Mouse (Mus musculus): ENCODE results near the gene Syp. TPM values are rescaled to one million over a fixed set of nuclear protein-coding genes. Genes with fewer than 3 reads are reported as not detected.
A peak's percentile ranks its signal among the peaks of the same experiment; 100 is the strongest.

Gene Syp
- polyA plus RNA-seq, 1 experiment: 1,108 TPM

GRCm38 (mm10) chrX:7632560-7632959 lies 5.7 kb upstream of the Syp start:
- H3K4me1 ChIP-seq (ENCODE audit: control insufficient read depth, insufficient read depth, low read length): peaks cover 1% of the 10 kb centered on the region; the same call in 1 of the 2 replicates
- TF ChIP-seq CTCF (IDR thresholded peaks at IDR 0.05; ENCODE audit: extremely low read depth, insufficient read depth, low read length) (no peak), POLR2A (IDR thresholded peaks at IDR 0.05; ENCODE audit: extremely low read depth, insufficient read depth, low read length) (no peak)
- H3K4me3 ChIP-seq (ENCODE audit: insufficient read depth, low read length): no peak overlapping the region
- H3K27ac ChIP-seq (ENCODE audit: insufficient read depth, low read length): no peak overlapping the region

- TF ChIP-seq CTCF (IDR thresholded peaks at IDR 0.05; ENCODE audit: extremely low read depth, insufficient read depth, low read length) (no peak), POLR2A (IDR thresholded peaks at IDR 0.05; ENCODE audit: extremely low read depth, insufficient read depth, low read length) (no peak)
- Histone ChIP-seq H3K4me3 (ENCODE audit: insufficient read depth, low read length) (no peak overlapping the region), H3K27ac (ENCODE audit: insufficient read depth, low read length) (peak overlapping the region; percentile 78), H3K4me1 (ENCODE audit: control insufficient read depth, insufficient read depth, low read length) (peaks cover 1% of the 10 kb centered on the region; the same call in 1 of the 2 replicates)
Measured at GRCm38 (mm10) chrX:7635101-7635500, 3.2 kb upstream of the Syp start.

- Histone ChIP-seq H3K4me1 (ENCODE audit: control insufficient read depth, insufficient read depth, low read length) (peaks cover 7% of the 10 kb centered on the region), H3K4me3 (ENCODE audit: insufficient read depth, low read length) (peak overlapping the region; percentile 92), H3K27ac (ENCODE audit: insufficient read depth, low read length) (peak overlapping the region; percentile 93)
- TF ChIP-seq POLR2A (IDR thresholded peaks at IDR 0.05; ENCODE audit: extremely low read depth, insufficient read depth, low read length) (no peak), CTCF (IDR thresholded peaks at IDR 0.05; ENCODE audit: extremely low read depth, insufficient read depth, low read length) (no peak)
Measured at GRCm38 (mm10) chrX:7639536-7640325, 1.5 kb downstream of the Syp start.

DNA sequence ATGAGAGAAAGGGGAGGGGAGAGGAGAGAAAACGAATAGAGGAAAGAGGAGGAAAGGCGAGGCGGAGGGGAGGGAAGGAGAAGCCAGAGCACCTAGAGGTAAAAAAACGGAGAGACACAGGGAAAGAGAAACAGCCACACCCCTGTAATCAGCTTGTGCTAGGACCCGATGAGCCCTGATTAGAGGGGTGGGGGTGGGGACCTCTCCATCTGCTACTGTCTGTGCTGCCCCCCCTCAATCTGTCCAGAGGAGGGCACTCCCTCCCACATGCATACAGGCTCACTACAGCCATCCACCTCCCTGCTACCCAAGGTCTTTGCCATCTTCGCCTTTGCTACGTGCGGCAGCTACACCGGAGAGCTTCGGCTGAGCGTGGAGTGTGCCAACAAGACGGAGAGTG lies 2.5 kb downstream of the Syp start:
- Histone ChIP-seq H3K27ac (ENCODE audit: insufficient read depth, low read length) (no peak overlapping the region), H3K4me1 (ENCODE audit: control insufficient read depth, insufficient read depth, low read length) (peaks cover 6% of the 10 kb centered on the region), H3K4me3 (ENCODE audit: insufficient read depth, low read length) (peak overlapping the region; percentile 92)
- TF ChIP-seq CTCF (IDR thresholded peaks at IDR 0.05; ENCODE audit: extremely low read depth, insufficient read depth, low read length) (no peak), POLR2A (IDR thresholded peaks at IDR 0.05; ENCODE audit: extremely low read depth, insufficient read depth, low read length) (no peak)

- no peak overlapping the region for H3K4me3 ChIP-seq (ENCODE audit: insufficient read depth, low read length)
- TF ChIP-seq CTCF (IDR thresholded peaks at IDR 0.05; ENCODE audit: extremely low read depth, insufficient read depth, low read length) (no peak), POLR2A (IDR thresholded peaks at IDR 0.05; ENCODE audit: extremely low read depth, insufficient read depth, low read length) (no peak)
- H3K27ac ChIP-seq (ENCODE audit: insufficient read depth, low read length): no peak overlapping the region
- peaks cover 6% of the 10 kb centered on the region for H3K4me1 ChIP-seq (ENCODE audit: control insufficient read depth, insufficient read depth, low read length)
Measured at GRCm38 (mm10) chrX:7645349-7645748, 7.1 kb downstream of the Syp start.

DNA sequence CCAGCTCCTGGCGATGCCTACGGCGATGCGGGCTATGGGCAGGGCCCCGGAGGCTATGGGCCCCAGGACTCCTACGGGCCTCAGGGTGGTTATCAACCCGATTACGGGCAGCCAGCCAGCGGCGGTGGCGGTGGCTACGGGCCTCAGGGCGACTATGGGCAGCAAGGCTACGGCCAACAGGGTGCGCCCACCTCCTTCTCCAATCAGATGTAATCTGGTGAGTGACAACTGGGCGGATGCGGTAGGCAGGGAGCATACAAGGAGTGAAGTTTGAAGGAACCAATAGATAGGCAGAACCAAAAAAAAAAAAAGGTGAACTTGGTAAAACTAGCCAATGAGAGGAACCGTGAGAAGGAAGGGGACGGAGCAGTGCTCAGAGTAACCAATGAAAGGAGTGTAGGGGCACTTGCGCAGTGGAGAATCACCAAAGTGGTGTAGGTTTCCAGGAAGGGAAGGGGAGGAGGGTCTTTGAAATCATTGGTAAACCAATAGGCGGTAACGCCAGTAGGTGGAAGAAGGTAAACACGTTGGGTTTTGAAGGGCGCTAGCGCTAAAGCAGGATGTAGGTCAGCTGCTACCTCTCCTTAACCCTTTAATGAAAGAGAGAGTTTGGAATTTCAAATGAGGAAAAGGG lies 10.5 kb downstream of the Syp start:
- Histone ChIP-seq H3K27ac (ENCODE audit: insufficient read depth, low read length) (peak overlapping the region; percentile 85), H3K4me3 (ENCODE audit: insufficient read depth, low read length) (peak overlapping the region; percentile 23), H3K4me1 (ENCODE audit: control insufficient read depth, insufficient read depth, low read length) (0 out of 2 replicates have a peak, but pooled peaks cover 3% of the 10 kb centered on the region)
- TF ChIP-seq POLR2A (IDR thresholded peaks at IDR 0.05; ENCODE audit: extremely low read depth, insufficient read depth, low read length) (no peak), CTCF (IDR thresholded peaks at IDR 0.05; ENCODE audit: extremely low read depth, insufficient read depth, low read length) (no peak)

- Histone ChIP-seq H3K4me3 (ENCODE audit: insufficient read depth, low read length) (no peak within 1 kb of the TSS; the same call in 1 of the 2 replicates), H3K27ac (ENCODE audit: insufficient read depth, low read length) (no peak within 1 kb of the TSS), H3K4me1 (ENCODE audit: control insufficient read depth, insufficient read depth, low read length) (no peaks in the 10 kb centered on the region)
- no peak for TF ChIP-seq POLR2A (IDR thresholded peaks at IDR 0.05; ENCODE audit: extremely low read depth, insufficient read depth, low read length)
- TF ChIP-seq CTCF (IDR thresholded peaks at IDR 0.05; ENCODE audit: extremely low read depth, insufficient read depth, low read length): no peak
Measured at GRCm38 (mm10) chrX:7657221-7657639, 19.0 kb downstream of the Syp start, which contains the start of gene Prickle3. Prickle3 (plus strand) TSS chrX:7657260.

- H3K4me1 ChIP-seq (ENCODE audit: control insufficient read depth, insufficient read depth, low read length): no peaks in the 10 kb centered on the region
- no peak overlapping the region for H3K4me3 ChIP-seq (ENCODE audit: insufficient read depth, low read length)
- H3K27ac ChIP-seq (ENCODE audit: insufficient read depth, low read length): no peak overlapping the region
- TF ChIP-seq POLR2A (IDR thresholded peaks at IDR 0.05; ENCODE audit: extremely low read depth, insufficient read depth, low read length) (no peak), CTCF (IDR thresholded peaks at IDR 0.05; ENCODE audit: extremely low read depth, insufficient read depth, low read length) (no peak)
Measured at GRCm38 (mm10) chrX:7658031-7658784, 19.9 kb downstream of the Syp start.
